Mouse (Mus musculus) limb, embryonic 13.5 days (tissue): ENCODE results near the gene Tmem91. TPM values are rescaled to one million over a fixed set of nuclear protein-coding genes. Genes with fewer than 3 reads are reported as not detected.

Source experiments
- ATAC-seq: fragments of 200-750 bp; cut with Nextera tagmentation; 2 replicates; pipeline ENCODE4 v1.8.0; 2017; ENCODE audit warnings: low read depth, moderate number of reproducible peaks, moderate TSS enrichment; ENCODE audit not compliant: low FRiP score
- H3K27ac ChIP-seq: fragments of 300-500 bp; sonication (generic); 2 replicates; pipeline ENCODE4 v1.5.1; 2015; ENCODE audit warnings: inconsistent platforms, mild to moderate bottlenecking, moderate library complexity
- H3K27me3 ChIP-seq: fragments of 300-500 bp; sonication (generic); 2 replicates; pipeline ENCODE4 v1.6.1; 2015; ENCODE audit warnings: mild to moderate bottlenecking, inconsistent platforms
- H3K36me3 ChIP-seq: fragments of 300-500 bp; sonication (generic); 2 replicates; pipeline ENCODE4 v1.6.1; 2015; ENCODE audit warnings: inconsistent platforms, mild to moderate bottlenecking, moderate library complexity
- H3K4me1 ChIP-seq: fragments of 300-500 bp; sonication (generic); 2 replicates; pipeline ENCODE4 v1.6.1; 2015; ENCODE audit warnings: inconsistent platforms
- H3K4me2 ChIP-seq: fragments of 300-500 bp; sonication (generic); replicated peaks from 2 replicates; pipeline ENCODE4 v1.6.1; 2015; ENCODE audit warnings: inconsistent platforms, mild to moderate bottlenecking, moderate library complexity
- H3K4me3 ChIP-seq: fragments of 300-500 bp; sonication (generic); 2 replicates; pipeline ENCODE4 v1.5.1; 2015; ENCODE audit warnings: moderate library complexity, mild to moderate bottlenecking, inconsistent platforms
- H3K9ac ChIP-seq: fragments of 300-500 bp; sonication (generic); 2 replicates; pipeline ENCODE4 v1.6.1; 2015; ENCODE audit warnings: mild to moderate bottlenecking, inconsistent platforms
- H3K9me3 ChIP-seq: fragments of 300-500 bp; sonication (generic); 2 replicates; pipeline ENCODE4 v1.6.1; 2016; ENCODE audit warnings: inconsistent platforms
- WGBS: fragments of 180-500 bp; shearing (Covaris S2); methylation state at CpG from one replicate; pipeline ENCODE4 v1.1.7; 2015; 5-methylcytosine and 5-hydroxymethylcytosine counted together
- polyA plus RNA-seq: library from polyadenylated mRNA; unstranded; fragments of >200 nt; fragmentation: Nextera tagmentation; extraction: Ambion mirVana; gene quantifications from 2 replicates; pipeline ENCODE4 v1.2.1, GENCODE M21; 2015

Gene Tmem91
- polyA plus RNA-seq, 1 experiment from 2014 or later, result 3.7 TPM

DNA sequence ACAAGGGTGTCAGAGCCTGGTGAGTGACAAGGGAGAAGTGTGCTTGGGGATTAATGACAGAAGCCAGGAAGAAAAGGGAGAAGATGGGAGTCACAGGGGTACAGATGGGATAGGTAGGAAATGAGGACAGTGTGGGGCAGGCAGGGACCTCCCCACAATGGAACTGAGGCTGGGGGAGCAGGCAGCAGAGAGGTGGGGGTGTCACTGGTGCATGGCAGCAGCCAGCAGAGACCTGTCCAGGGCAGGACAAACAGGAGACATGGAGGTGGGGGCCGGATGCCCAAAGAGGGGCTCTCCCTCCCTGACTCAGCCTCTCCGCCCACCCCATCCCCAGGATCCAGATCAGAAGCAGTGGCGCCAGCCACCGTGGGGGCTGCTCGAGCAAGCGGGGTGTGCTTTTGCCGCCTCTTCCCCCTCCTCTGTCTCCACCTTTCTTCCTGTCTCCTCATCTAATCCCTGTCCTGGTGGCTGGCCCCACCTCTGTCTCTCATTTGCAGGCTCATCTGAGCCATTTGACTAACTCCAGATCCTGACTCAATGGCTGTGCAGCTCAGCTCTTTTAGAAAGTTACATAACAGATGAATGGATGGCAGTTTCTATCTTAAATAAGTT is 35.7 kb upstream of the Tmem91 start:
- ATAC-seq, result 0 out of 2 replicates have a peak, but pooled peaks have one; percentile 6
- Histone ChIP-seq H3K4me3 (no peak overlapping the region), H3K4me1 (peaks cover 43% of the 10 kb centered on the region), H3K4me2 (peak overlapping the region; percentile 46), H3K36me3 (peaks cover 37% of the 10 kb centered on the region), H3K9me3 (no peaks in the 10 kb centered on the region), H3K27ac (0 out of 2 replicates have a peak overlapping the region, but pooled peaks have one; percentile 33), H3K27me3 (no peaks in the 10 kb centered on the region), H3K9ac (peak overlapping the region; percentile 57)
- WGBS, result 10% methylated on average over 7 of the region's 7 CpGs

DNA sequence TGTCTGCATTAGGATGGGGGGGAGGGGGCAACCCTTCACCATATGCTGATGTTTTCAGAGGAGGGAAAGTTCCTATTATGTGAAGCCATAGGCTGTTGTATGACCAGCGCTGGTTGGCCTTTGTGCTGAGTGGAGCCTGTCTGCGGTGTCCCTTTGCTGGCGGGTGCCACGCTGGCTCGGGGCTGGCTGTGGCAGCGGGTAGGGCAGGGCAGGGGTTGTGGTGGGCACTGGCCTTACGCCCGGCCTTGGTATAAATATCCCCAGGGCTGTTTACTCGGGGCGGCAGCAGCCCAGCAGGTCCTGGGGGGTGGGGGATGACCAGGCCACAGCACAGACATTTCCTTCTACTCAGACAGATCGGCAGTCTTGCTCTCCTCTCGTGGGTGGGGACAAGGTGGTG is 35.0 kb upstream of the Tmem91 start:
- H3K4me3 ChIP-seq, result no peak overlapping the region
- H3K9me3 ChIP-seq, result no peaks in the 10 kb centered on the region
- peak overlapping the region; percentile 46 for H3K4me2 ChIP-seq
- 13% methylated on average over 12 of the region's 12 CpGs for WGBS
- no peak for ATAC-seq
- H3K27ac ChIP-seq, result 0 out of 2 replicates have a peak overlapping the region, but pooled peaks have one; percentile 15
- H3K36me3 ChIP-seq, result peaks cover 30% of the 10 kb centered on the region
- H3K27me3 ChIP-seq, result no peaks in the 10 kb centered on the region
- peak overlapping the region; percentile 57 for H3K9ac ChIP-seq
- H3K4me1 ChIP-seq, result peaks cover 45% of the 10 kb centered on the region

DNA sequence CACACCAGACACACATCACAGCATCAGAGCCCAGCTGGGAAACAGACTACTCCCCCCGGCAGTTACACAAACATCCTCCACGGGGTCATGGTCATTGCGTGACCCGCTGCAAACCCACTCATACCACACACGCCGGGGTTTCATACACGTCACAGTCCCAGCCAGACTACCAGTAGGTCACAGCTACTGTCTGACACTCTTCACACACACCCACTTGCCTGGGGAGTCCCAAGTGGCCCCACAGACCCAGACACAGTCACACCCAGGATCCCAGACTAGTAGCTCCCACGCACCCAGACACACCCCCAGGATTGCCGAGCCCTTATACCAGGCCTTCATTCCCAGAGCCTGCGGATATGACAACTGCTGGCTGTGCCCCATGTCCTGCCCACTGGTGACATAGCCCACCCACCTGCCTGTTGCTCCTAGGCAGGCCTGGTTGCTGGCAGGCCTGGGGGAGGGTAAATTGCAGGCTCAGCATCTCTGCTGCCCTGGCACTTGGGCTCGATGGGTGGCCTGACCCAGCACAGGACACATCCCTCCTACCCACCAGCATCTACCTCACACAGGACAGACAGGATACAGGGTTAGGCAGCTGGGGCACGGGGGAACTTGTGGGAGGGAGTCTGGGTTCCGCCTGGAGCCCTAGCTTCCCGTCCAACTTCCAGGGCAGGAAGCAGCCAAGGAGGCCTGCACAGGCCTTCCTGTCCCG is 32.8 kb upstream of the Tmem91 start:
- ATAC-seq, result no peak
- peaks cover 8% of the 10 kb centered on the region for H3K36me3 ChIP-seq
- H3K4me3 ChIP-seq, result no peak overlapping the region
- peak overlapping the region; percentile 31; the same call in 1 of the 2 replicates for H3K9ac ChIP-seq
- peaks cover 16% of the 10 kb centered on the region for H3K27me3 ChIP-seq
- H3K4me2 ChIP-seq, result no peak overlapping the region
- no peaks in the 10 kb centered on the region for H3K9me3 ChIP-seq
- WGBS, result 54% methylated on average over 15 of the region's 15 CpGs
- H3K27ac ChIP-seq, result peak overlapping the region; percentile 22; the same call in 1 of the 2 replicates
- peaks cover 53% of the 10 kb centered on the region for H3K4me1 ChIP-seq

DNA sequence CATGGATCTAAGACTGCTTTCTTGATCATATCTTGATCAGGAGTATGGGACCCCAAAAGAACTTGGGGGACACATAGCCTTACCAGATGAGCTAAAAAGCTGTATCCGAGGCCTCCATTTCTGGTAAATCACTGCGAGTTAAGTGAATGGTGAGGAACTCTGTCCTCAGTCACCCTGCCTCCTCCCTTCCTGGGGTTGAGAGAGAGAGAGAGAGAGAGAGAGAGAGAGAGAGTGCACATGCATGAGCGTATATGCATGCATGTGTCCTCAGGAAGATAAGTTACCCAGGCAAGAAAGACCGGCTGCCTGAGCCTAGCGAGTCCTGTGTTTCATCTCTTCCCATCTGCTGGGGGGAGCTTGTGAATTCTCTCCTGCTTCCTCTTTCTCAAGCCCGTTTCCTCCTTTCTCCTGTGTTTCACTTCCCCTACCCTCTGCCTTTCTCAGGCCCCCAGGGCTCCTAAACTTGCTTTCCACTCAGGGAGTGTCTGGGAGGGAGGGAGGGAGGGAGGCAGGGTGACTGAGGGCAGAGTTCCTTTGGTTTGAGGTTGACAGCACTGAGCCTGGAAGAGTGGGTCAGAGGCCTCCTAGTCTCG is 31.7 kb upstream of the Tmem91 start:
- Histone ChIP-seq H3K4me1 (peaks cover 43% of the 10 kb centered on the region), H3K9ac (peak overlapping the region; percentile 8; the same call in 1 of the 2 replicates), H3K36me3 (no peaks in the 10 kb centered on the region), H3K4me2 (no peak overlapping the region), H3K27me3 (peaks cover 16% of the 10 kb centered on the region), H3K9me3 (peaks cover 6% of the 10 kb centered on the region; the same call in 1 of the 2 replicates), H3K27ac (peak overlapping the region; percentile 28; the same call in 1 of the 2 replicates), H3K4me3 (no peak overlapping the region)
- ATAC-seq, result no peak
- 65% methylated on average over 7 of the region's 7 CpGs for WGBS

DNA sequence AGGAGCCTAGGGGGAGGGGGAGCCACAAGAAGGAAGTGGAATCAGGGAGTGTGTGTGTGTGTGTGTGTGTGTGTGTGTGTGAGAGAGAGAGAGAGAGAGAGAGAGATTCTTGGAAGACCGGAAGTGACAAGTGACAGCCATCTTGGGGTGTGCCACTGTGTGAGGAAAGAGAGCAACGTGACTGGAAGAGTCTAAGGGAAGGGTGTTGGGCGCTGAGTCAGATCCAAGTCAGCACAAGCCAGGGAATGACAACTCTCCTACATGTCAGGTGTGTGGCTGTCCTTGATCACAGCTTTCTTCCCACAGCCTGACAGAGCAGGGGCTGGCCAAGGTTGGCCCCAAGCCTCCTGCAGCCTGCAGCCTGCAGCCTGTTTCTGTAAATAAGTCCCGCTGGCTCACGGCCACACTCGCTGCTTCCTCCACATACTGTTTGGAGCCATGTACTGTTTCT is 30.9 kb upstream of the Tmem91 start:
- Histone ChIP-seq H3K36me3 (no peaks in the 10 kb centered on the region), H3K9ac (no peak overlapping the region), H3K27ac (no peak overlapping the region), H3K9me3 (peaks cover 6% of the 10 kb centered on the region; the same call in 1 of the 2 replicates), H3K4me2 (no peak overlapping the region), H3K27me3 (peaks cover 16% of the 10 kb centered on the region), H3K4me1 (peaks cover 34% of the 10 kb centered on the region), H3K4me3 (no peak overlapping the region)
- WGBS, result 60% methylated on average over 6 of the region's 6 CpGs
- ATAC-seq, result no peak

DNA sequence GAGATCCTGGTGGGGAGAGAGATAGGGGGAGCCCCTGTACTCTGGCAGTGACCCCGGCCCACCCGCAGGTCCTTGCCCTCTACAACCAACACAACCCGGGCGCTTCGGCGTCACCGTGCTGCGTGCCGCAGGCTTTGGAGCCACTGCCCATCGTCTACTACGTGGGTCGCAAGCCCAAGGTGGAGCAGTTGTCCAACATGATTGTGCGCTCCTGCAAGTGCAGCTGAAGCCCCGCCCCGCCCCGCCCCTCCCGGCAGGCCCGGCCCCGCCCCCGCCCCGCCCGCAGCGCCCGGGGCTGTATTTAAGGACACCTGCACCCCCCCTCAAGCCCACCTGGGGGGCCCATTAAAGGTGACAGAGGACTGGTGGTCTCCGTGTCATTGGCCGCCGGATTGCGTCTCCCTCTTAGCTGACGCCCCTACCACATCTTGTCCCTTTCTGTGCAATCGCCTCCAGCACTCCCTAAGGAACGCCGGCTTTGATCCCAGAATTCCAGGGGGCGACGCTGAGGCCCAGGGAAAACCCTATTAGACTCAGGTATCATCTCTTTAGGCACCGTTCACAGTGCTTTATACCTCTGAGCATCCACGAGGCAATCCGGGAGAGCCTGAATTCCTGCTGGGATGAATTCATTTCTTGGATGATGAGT is 29.9 kb upstream of the Tmem91 start:
- H3K9me3 ChIP-seq, result peaks cover 6% of the 10 kb centered on the region; the same call in 1 of the 2 replicates
- no peak overlapping the region for H3K27ac ChIP-seq
- peak overlapping the region; percentile 59 for H3K4me2 ChIP-seq
- peaks cover 25% of the 10 kb centered on the region for H3K4me1 ChIP-seq
- peaks cover 16% of the 10 kb centered on the region for H3K27me3 ChIP-seq
- ATAC-seq, result no peak; the same call in 1 of the 2 replicates
- peak overlapping the region; percentile 22 for H3K4me3 ChIP-seq
- no peak overlapping the region for H3K9ac ChIP-seq
- 2% methylated on average over 37 of the region's 37 CpGs for WGBS
- no peaks in the 10 kb centered on the region for H3K36me3 ChIP-seq

DNA sequence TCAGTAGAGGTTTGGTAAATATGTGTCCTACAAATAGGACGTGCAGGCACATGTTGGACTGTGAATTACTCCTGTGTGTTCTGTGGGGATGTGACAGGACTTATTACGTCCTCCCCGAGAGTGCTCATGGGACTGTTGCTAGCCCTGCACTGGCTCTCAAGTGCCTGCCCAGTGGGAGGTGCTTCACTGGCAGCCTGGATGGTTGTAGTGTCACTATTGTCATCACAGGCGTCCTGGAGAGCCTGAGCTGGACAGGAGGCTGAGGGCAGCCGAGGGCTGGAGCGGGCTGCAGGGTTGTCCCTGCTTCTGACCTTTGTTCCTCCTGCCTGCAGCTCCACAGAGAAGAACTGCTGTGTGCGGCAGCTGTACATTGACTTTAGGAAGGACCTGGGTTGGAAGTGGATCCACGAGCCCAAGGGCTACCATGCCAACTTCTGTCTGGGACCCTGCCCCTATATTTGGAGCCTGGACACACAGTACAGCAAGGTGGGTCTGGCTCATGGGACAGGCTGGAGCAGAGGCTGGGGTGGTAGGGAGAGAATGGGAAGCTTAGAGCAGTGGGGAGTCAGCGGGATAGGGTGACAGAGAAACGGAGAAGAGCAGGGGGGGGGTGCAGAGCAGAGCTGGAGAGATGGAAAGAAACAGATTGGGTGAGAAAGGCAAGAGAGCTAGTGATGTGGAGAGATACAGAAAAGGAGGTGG is 29.0 kb upstream of the Tmem91 start:
- 30% methylated on average over 10 of the region's 10 CpGs for WGBS
- H3K27ac ChIP-seq, result no peak overlapping the region
- H3K9me3 ChIP-seq, result peaks cover 6% of the 10 kb centered on the region; the same call in 1 of the 2 replicates
- peaks cover 23% of the 10 kb centered on the region for H3K4me1 ChIP-seq
- H3K4me2 ChIP-seq, result no peak overlapping the region; the same call in 1 of the 2 replicates
- H3K4me3 ChIP-seq, result 0 out of 2 replicates have a peak overlapping the region, but pooled peaks have one; percentile 22
- no peak overlapping the region for H3K9ac ChIP-seq
- no peaks in the 10 kb centered on the region for H3K36me3 ChIP-seq
- no peak for ATAC-seq
- peaks cover 16% of the 10 kb centered on the region for H3K27me3 ChIP-seq

DNA sequence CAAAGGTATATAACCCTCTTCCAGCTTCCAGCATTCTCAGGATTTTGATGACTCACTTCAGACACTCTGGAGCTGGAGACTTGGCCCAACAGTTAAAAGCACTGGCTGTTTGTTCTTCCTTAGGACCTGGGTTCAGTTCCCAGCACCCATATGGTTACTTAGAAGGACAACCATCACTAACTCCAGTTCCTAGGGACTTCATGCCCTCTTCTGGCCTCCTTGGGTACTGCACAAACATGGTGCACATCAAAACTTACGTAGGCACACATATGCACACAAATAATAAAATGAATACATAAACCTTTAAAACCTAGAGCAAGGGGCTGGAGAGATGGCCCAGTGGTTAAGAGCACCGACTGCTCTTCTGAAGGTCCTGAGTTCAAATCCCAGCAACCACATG is 27.4 kb upstream of the Tmem91 start:
- H3K9me3 ChIP-seq, result peaks cover 6% of the 10 kb centered on the region; the same call in 1 of the 2 replicates
- H3K4me1 ChIP-seq, result peaks cover 11% of the 10 kb centered on the region
- H3K4me3 ChIP-seq, result no peak overlapping the region
- H3K9ac ChIP-seq, result no peak overlapping the region
- 97% methylated on average over 2 of the region's 2 CpGs for WGBS
- H3K27ac ChIP-seq, result no peak overlapping the region
- no peak for ATAC-seq
- H3K27me3 ChIP-seq, result peaks cover 19% of the 10 kb centered on the region
- H3K36me3 ChIP-seq, result no peaks in the 10 kb centered on the region
- no peak overlapping the region for H3K4me2 ChIP-seq

DNA sequence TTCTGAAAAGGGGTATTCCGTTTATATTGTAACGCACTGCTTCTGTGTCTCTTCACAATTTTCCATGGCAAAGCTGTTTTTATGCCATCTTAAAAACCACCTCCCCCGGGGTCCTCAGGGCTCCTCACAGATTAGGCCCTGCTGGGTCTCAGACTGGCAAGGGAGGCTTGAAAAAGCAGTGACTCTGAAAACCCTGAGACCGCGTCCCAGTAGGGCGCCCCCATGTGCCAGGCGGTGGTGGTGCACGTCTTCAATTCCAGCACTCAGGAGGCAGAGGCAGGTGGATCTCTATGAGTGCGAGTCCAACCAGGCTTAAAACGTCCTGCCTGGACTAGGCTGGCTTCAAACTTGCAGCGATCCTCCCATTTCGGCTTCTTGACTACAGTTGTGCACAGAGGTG is 25.8 kb upstream of the Tmem91 start:
- H3K27me3 ChIP-seq, result peaks cover 19% of the 10 kb centered on the region
- no peaks in the 10 kb centered on the region for H3K36me3 ChIP-seq
- H3K4me1 ChIP-seq, result peaks cover 10% of the 10 kb centered on the region
- H3K4me2 ChIP-seq, result no peak overlapping the region
- H3K9me3 ChIP-seq, result peaks cover 6% of the 10 kb centered on the region; the same call in 1 of the 2 replicates
- no peak overlapping the region for H3K9ac ChIP-seq
- no peak overlapping the region for H3K27ac ChIP-seq
- no peak for ATAC-seq
- no peak overlapping the region for H3K4me3 ChIP-seq
- 76% methylated on average over 12 of the region's 12 CpGs for WGBS

DNA sequence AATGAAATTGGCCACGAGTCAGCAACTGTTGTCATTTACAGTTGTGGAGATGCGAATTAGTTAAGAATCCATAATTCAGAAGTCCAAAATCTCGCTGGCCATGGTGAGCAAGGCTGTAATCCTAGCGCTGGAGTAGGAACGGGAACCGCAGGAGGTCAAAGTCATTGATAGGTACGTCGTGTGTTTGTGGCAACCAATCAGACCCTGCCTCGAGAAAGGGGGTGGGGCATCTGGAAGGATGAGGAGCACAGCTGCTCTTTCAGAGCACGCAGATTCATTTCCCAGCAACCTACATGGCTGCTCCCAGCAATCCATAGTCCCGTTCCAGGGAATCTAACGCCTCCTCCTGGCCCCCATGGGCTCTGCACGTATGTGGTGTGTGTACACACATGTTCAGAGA is 24.9 kb upstream of the Tmem91 start:
- no peak overlapping the region for H3K27ac ChIP-seq
- WGBS, result 59% methylated on average over 13 of the region's 13 CpGs
- no peak overlapping the region for H3K4me2 ChIP-seq
- no peaks in the 10 kb centered on the region for H3K36me3 ChIP-seq
- H3K9me3 ChIP-seq, result peaks cover 6% of the 10 kb centered on the region; the same call in 1 of the 2 replicates
- H3K4me1 ChIP-seq, result peaks cover 7% of the 10 kb centered on the region
- H3K9ac ChIP-seq, result no peak overlapping the region
- H3K27me3 ChIP-seq, result peaks cover 19% of the 10 kb centered on the region
- no peak overlapping the region for H3K4me3 ChIP-seq
- ATAC-seq, result no peak

DNA sequence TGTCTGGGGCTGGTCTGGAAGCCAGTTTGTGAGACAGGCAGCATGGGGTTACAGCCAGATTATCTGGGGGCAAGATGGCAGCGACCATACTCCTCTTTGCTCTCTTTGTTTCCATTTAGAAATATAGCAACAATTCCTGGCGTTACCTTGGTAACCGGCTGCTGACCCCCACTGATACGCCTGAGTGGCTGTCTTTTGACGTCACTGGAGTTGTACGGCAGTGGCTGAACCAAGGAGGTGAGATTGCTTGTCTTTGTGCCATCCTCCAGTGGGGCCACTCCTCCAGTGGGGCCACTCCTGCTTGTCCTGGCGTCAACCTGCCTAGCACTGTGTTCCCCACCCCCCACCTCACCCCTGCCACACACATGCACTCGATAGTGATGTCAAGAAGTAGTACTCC is 19.1 kb upstream of the Tmem91 start:
- Histone ChIP-seq H3K4me2 (no peak overlapping the region), H3K27me3 (peaks cover 32% of the 10 kb centered on the region), H3K27ac (no peak overlapping the region), H3K9ac (no peak overlapping the region), H3K4me1 (peaks cover 5% of the 10 kb centered on the region), H3K4me3 (no peak overlapping the region), H3K9me3 (no peaks in the 10 kb centered on the region), H3K36me3 (no peaks in the 10 kb centered on the region)
- ATAC-seq, result no peak
- 76% methylated on average over 8 of the region's 8 CpGs for WGBS
